Mouse (Mus musculus): ENCODE data around the gene Shisa8. TPM values are rescaled to one million over a fixed set of nuclear protein-coding genes. Genes with fewer than 3 reads are reported as not detected.

Gene Shisa8
- polyA plus RNA-seq, 1 experiment from 2014 or later: 1.0 TPM

DNA sequence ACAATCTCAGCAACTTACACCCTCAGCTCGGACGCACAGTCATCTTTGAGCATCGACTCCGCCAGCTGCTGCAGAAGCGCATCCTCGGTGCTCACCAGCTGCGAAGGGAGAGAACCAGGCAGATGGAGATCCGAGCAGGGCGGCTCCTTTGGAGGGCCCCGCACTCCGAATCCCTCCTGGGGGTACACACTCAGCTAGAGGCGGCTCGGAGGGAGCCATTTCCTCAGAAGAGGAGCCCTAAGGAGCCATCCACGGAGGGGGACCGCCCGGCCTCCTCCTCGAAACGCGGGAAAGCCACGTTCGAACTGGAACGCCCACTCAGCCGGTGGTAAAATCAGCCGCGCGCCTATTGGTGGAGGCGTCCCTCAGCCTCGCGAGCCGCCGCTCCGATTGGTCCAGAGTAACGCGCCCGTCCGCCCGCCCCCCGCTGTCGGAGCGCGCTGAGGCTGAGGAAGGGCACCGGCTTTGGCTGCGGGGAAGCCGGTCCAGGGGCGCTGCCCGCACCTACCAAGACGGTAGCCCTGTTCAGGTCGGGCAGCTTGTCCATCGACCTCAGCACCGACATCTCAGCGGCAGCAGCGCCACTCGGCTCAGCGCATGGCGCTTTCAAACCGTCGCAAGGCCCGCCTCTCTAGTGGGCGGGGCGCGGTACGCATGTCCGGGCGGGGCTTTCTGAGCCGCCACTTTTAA is 31.6 kb upstream of the Shisa8 start, which contains the start of gene Cenpm:
TSS of gene Cenpm (minus strand) at position 634 of the 690 bp plus-strand sequence.
- H3K9me3 ChIP-seq (ENCODE audit: control insufficient read depth, low read length): no peaks in the 10 kb centered on the region
- no peaks in the 10 kb centered on the region for H3K36me3 ChIP-seq (ENCODE audit: control insufficient read depth, insufficient read depth, low read length)
- H3K4me2 ChIP-seq (replicated peaks; ENCODE audit: low read depth, low read length): peak within 1 kb of the TSS; percentile 88
- WGBS: under 1% methylated on average over 65 of the region's 65 CpGs
- DNase-seq (ENCODE audit: low spot score): peak; percentile 95
- peak within 1 kb of the TSS; percentile 80 for H3K27ac ChIP-seq (ENCODE audit: low read depth, low read length)
- no peaks in the 10 kb centered on the region for H3K27me3 ChIP-seq (ENCODE audit: control insufficient read depth, insufficient read depth, low read length)
- peak; percentile 98 for ATAC-seq (ENCODE audit: low FRiP score)
- peak within 1 kb of the TSS; percentile 74 for H3K4me3 ChIP-seq (ENCODE audit: low read depth, low read length)
- H3K4me1 ChIP-seq (replicated peaks; ENCODE audit: control insufficient read depth, insufficient read depth, low read length): 0 out of 2 replicates have a peak, but pooled peaks cover 2% of the 10 kb centered on the region
- H3K9ac ChIP-seq (ENCODE audit: low read depth, low read length): peak within 1 kb of the TSS; percentile 71

DNA sequence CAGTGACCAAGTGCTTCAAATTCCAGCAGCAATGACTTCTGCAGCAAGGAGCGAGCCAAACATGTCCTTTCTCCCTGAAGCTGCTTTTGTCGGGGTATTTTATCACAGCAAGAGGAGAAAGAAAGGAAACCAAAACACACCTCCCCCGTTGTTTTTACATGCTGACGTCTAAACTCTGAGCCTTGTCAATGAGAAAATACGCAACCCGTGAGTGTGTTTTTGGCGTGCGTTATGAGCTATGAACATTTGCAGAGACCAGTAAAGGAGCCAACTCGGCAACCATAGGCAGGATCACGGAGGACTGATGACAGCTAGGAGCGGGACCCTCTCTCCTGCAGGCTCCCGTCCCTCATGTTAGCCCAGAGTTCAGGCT is 31.1 kb upstream of the Shisa8 start:
- 0 out of 2 replicates have a peak overlapping the region, but pooled peaks have one; percentile 80 for H3K27ac ChIP-seq (ENCODE audit: low read depth, low read length)
- no peaks in the 10 kb centered on the region for H3K36me3 ChIP-seq (ENCODE audit: control insufficient read depth, insufficient read depth, low read length)
- no peaks in the 10 kb centered on the region for H3K27me3 ChIP-seq (ENCODE audit: control insufficient read depth, insufficient read depth, low read length)
- peak overlapping the region; percentile 88 for H3K4me2 ChIP-seq (replicated peaks; ENCODE audit: low read depth, low read length)
- DNase-seq (ENCODE audit: low spot score): no peak
- WGBS: 8% methylated on average over 12 of the region's 12 CpGs
- H3K4me3 ChIP-seq (ENCODE audit: low read depth, low read length): peak overlapping the region; percentile 74
- H3K9ac ChIP-seq (ENCODE audit: low read depth, low read length): peak overlapping the region; percentile 71
- no peak for ATAC-seq (ENCODE audit: low FRiP score)
- H3K4me1 ChIP-seq (replicated peaks; ENCODE audit: control insufficient read depth, insufficient read depth, low read length): 0 out of 2 replicates have a peak, but pooled peaks cover 2% of the 10 kb centered on the region
- no peaks in the 10 kb centered on the region for H3K9me3 ChIP-seq (ENCODE audit: control insufficient read depth, low read length)

DNA sequence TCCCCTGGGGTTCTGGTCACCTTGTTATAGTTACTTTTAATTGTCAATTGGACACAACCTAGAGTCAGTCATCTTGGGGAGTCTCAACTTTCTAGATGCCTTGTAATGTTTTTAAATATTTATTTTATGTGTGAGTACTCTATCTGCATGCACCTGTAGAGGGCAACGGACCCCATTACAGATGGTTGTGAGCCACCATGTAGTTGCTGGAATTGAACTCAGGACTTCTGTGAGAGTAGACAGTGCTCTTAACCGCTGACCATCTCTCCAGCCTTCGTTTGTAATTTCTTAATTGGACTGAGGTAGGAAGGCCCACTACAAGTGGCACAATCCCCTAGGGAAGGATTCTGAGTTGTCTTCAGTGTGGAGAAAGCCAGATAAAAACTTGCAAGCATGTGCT is 30.7 kb upstream of the Shisa8 start:
- Histone ChIP-seq H3K9me3 (ENCODE audit: control insufficient read depth, low read length) (no peaks in the 10 kb centered on the region), H3K4me3 (ENCODE audit: low read depth, low read length) (peak overlapping the region; percentile 74), H3K4me2 (replicated peaks; ENCODE audit: low read depth, low read length) (peak overlapping the region; percentile 88), H3K27me3 (ENCODE audit: control insufficient read depth, insufficient read depth, low read length) (no peaks in the 10 kb centered on the region), H3K27ac (ENCODE audit: low read depth, low read length) (no peak overlapping the region), H3K36me3 (ENCODE audit: control insufficient read depth, insufficient read depth, low read length) (no peaks in the 10 kb centered on the region), H3K4me1 (replicated peaks; ENCODE audit: control insufficient read depth, insufficient read depth, low read length) (0 out of 2 replicates have a peak, but pooled peaks cover 2% of the 10 kb centered on the region), H3K9ac (ENCODE audit: low read depth, low read length) (no peak overlapping the region)
- ATAC-seq (ENCODE audit: low FRiP score) (no peak), DNase-seq (ENCODE audit: low spot score) (no peak)
- WGBS: 78% methylated on average over 3 of the region's 3 CpGs

DNA sequence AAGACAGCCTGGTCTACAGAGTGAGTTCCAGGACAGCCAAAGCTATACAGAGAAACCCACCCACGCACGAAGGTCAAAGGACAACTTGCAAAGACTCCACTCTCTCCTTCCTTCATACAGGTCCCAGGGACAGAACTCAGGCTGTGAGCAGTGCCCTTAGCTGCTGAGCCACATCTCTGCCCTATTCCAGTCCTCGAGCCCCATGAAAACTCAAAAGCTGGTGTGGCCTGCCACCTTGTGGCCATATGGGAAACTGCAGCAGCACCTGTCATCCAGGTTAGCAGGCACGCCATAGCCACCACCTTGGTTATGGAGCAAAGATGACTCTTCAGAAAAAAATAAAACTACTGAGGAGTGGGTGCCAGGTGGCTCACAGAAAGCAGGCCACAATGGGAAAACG is 23.9 kb upstream of the Shisa8 start:
- no peak overlapping the region for H3K4me2 ChIP-seq (replicated peaks; ENCODE audit: low read depth, low read length)

DNA sequence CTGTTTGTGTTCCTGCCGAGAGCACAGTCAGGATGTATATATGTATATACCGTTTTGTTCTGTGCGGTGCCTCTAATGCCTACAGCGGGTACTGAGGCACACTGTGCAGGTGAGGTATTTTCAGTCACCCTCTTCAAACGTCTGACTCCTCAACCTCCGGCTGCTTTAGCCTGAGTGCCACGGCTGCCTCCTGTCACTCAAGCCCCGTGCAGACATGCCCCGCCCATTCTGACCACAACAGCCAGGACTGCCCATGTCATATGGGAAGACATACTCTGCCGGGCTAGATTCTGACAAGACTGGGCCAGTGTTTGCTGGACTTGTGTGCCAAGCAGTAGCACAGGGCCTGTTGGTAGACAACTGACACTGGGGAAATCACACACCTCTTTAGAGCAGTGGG is 23.0 kb upstream of the Shisa8 start:
- ATAC-seq (ENCODE audit: low FRiP score): no peak
- no peak for DNase-seq (ENCODE audit: low spot score)
- no peak overlapping the region for H3K27ac ChIP-seq (ENCODE audit: low read depth, low read length)
- H3K27me3 ChIP-seq (ENCODE audit: control insufficient read depth, insufficient read depth, low read length): no peaks in the 10 kb centered on the region
- 76% methylated on average over 10 of the region's 10 CpGs for WGBS
- 0 out of 2 replicates have a peak, but pooled peaks cover 2% of the 10 kb centered on the region for H3K36me3 ChIP-seq (ENCODE audit: control insufficient read depth, insufficient read depth, low read length)
- no peak overlapping the region for H3K9ac ChIP-seq (ENCODE audit: low read depth, low read length)
- no peaks in the 10 kb centered on the region for H3K9me3 ChIP-seq (ENCODE audit: control insufficient read depth, low read length)
- no peaks in the 10 kb centered on the region for H3K4me1 ChIP-seq (replicated peaks; ENCODE audit: control insufficient read depth, insufficient read depth, low read length)
- H3K4me2 ChIP-seq (replicated peaks; ENCODE audit: low read depth, low read length): no peak overlapping the region
- no peak overlapping the region for H3K4me3 ChIP-seq (ENCODE audit: low read depth, low read length)

More for the DNA sequence above, 23.9 kb upstream of the Shisa8 start:
- ATAC-seq (ENCODE audit: low FRiP score): peak; percentile 54
- 0 out of 2 replicates have a peak, but pooled peaks cover 2% of the 10 kb centered on the region for H3K36me3 ChIP-seq (ENCODE audit: control insufficient read depth, insufficient read depth, low read length)
- H3K4me3 ChIP-seq (ENCODE audit: low read depth, low read length): no peak overlapping the region
- no peak overlapping the region for H3K9ac ChIP-seq (ENCODE audit: low read depth, low read length)
- no peaks in the 10 kb centered on the region for H3K27me3 ChIP-seq (ENCODE audit: control insufficient read depth, insufficient read depth, low read length)
- no peaks in the 10 kb centered on the region for H3K4me1 ChIP-seq (replicated peaks; ENCODE audit: control insufficient read depth, insufficient read depth, low read length)
- H3K27ac ChIP-seq (ENCODE audit: low read depth, low read length): no peak overlapping the region
- peak; percentile 88 for DNase-seq (ENCODE audit: low spot score)
- WGBS: 26% methylated on average over 5 of the region's 5 CpGs
- H3K9me3 ChIP-seq (ENCODE audit: control insufficient read depth, low read length): no peaks in the 10 kb centered on the region

DNA sequence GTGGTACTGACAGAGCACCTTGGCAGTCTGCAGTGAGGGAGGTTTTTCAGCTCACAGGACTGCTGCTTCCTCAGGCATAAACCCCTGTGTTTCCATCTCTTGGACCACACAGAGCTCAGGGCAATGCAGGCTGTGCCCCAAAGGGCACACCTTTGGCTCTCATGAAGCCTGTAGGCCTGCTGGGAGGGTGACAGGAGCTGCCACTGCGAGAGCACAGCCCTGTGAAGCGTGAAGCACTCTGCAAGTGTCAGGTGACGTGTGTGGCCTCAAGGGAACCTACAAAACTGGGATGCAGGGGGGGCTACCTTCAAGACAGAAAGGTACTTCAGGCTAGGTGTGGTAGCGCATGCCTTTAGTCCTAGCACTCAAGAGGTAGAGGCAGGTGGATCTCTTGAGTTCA is 20.0 kb upstream of the Shisa8 start:
- 72% methylated on average over 4 of the region's 4 CpGs for WGBS
- H3K9ac ChIP-seq (ENCODE audit: low read depth, low read length): no peak overlapping the region

DNA sequence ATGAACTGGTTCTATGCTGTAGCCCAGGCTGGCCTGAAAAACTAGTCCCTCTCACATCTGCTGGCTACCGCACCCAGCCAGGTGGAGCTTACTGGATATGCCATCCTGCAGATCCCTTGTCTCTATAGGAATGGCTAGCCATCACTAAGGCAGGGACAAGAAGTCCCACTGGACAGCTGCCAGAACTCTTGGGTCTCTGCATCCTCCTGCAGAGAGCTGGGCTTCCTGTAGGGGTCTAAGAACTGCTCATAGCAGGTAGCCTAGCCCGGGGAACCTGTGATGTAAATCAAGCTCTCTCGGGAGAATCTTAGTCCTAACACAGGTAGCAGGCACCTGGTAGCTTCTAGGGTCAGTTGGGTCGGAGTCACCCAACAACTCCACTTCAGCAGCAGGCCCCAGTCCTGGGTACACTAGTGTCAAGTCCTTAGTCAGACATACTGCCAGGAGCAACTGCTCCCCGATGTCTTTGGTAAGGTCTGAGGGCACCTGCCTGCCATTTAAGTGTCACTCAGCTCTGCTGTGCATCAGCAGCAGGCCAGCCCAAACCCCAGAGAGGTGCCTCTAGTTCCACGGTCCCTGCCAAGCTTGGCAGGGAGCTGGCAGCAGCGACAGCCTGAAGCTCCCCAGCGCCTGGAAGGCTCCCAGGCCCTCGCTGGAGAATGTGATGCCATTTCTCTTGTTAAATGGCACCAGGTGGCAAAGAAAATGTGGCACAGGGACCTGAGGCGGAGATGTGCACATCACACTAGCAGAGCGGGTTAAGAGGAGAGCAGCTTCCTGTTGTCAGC is 19.2 kb upstream of the Shisa8 start:
- H3K27me3 ChIP-seq (ENCODE audit: control insufficient read depth, insufficient read depth, low read length): no peaks in the 10 kb centered on the region
- H3K36me3 ChIP-seq (ENCODE audit: control insufficient read depth, insufficient read depth, low read length): 0 out of 2 replicates have a peak, but pooled peaks cover 2% of the 10 kb centered on the region
- H3K27ac ChIP-seq (ENCODE audit: low read depth, low read length): no peak overlapping the region
- H3K4me1 ChIP-seq (replicated peaks; ENCODE audit: control insufficient read depth, insufficient read depth, low read length): no peaks in the 10 kb centered on the region
- 70% methylated on average over 11 of the region's 11 CpGs for WGBS
- ATAC-seq (ENCODE audit: low FRiP score) (no peak), DNase-seq (ENCODE audit: low spot score) (no peak)
- H3K9me3 ChIP-seq (ENCODE audit: control insufficient read depth, low read length): no peaks in the 10 kb centered on the region
- H3K4me2 ChIP-seq (replicated peaks; ENCODE audit: low read depth, low read length): no peak overlapping the region
- H3K4me3 ChIP-seq (ENCODE audit: low read depth, low read length): no peak overlapping the region
- H3K9ac ChIP-seq (ENCODE audit: low read depth, low read length): no peak overlapping the region

More for the DNA sequence above, 20.0 kb upstream of the Shisa8 start:
- Histone ChIP-seq H3K9me3 (ENCODE audit: control insufficient read depth, low read length) (no peaks in the 10 kb centered on the region), H3K4me2 (replicated peaks; ENCODE audit: low read depth, low read length) (no peak overlapping the region), H3K27ac (ENCODE audit: low read depth, low read length) (no peak overlapping the region), H3K4me1 (replicated peaks; ENCODE audit: control insufficient read depth, insufficient read depth, low read length) (no peaks in the 10 kb centered on the region), H3K27me3 (ENCODE audit: control insufficient read depth, insufficient read depth, low read length) (no peaks in the 10 kb centered on the region), H3K4me3 (ENCODE audit: low read depth, low read length) (no peak overlapping the region), H3K36me3 (ENCODE audit: control insufficient read depth, insufficient read depth, low read length) (0 out of 2 replicates have a peak, but pooled peaks cover 2% of the 10 kb centered on the region)
- ATAC-seq (ENCODE audit: low FRiP score) (no peak), DNase-seq (ENCODE audit: low spot score) (no peak)

DNA sequence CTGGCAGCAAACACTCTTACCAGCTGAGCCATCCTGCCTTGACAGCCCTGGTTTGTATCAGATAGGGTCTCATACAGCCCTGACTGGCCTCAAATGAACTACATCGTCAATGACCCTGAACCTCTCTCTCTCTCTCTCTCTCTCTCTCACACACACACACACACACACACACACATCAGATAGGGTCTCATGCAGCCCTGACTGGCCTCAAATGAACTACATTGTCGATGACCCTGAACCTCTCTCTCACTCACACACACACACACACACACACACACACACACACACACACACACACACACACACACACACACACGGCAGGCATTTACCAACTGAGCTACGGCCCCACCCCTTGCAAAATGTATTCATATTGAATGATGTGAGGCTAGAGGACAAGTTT is 18.5 kb upstream of the Shisa8 start:
- Histone ChIP-seq H3K36me3 (ENCODE audit: control insufficient read depth, insufficient read depth, low read length) (0 out of 2 replicates have a peak, but pooled peaks cover 2% of the 10 kb centered on the region), H3K4me3 (ENCODE audit: low read depth, low read length) (no peak overlapping the region), H3K27ac (ENCODE audit: low read depth, low read length) (no peak overlapping the region), H3K9ac (ENCODE audit: low read depth, low read length) (no peak overlapping the region), H3K27me3 (ENCODE audit: control insufficient read depth, insufficient read depth, low read length) (no peaks in the 10 kb centered on the region), H3K4me1 (replicated peaks; ENCODE audit: control insufficient read depth, insufficient read depth, low read length) (no peaks in the 10 kb centered on the region), H3K4me2 (replicated peaks; ENCODE audit: low read depth, low read length) (no peak overlapping the region), H3K9me3 (ENCODE audit: control insufficient read depth, low read length) (no peaks in the 10 kb centered on the region)
- ATAC-seq (ENCODE audit: low FRiP score) (no peak), DNase-seq (ENCODE audit: low spot score) (no peak)
- 84% methylated on average over 4 of the region's 4 CpGs for WGBS
